Mouse (Mus musculus) erythroid progenitor cell, adult 5-6 weeks (primary cell): ENCODE data around the gene Rnase11. TPM values are rescaled to one million over a fixed set of nuclear protein-coding genes. Genes with fewer than 3 reads are reported as not detected.
"Not testable (repeated sequence)": the region's sequence is repeated elsewhere in the genome, so short reads cannot be mapped to it uniquely, and the experiment has no call there.

Source experiments
- ATAC-seq: replicated peaks from 2 replicates; pipeline ENCODE4 v1.8.0; 2016; ENCODE audit warnings: moderate number of reproducible peaks, mild to moderate bottlenecking, moderate TSS enrichment, inconsistent platforms; ENCODE audit not compliant: poor library complexity, low FRiP score, severe bottlenecking
- total RNA-seq, 2 experiments: library from RNA; stranded (forward) in 1 of 2; stranded (reverse) in 1 of 2; fragments of 150-400 nt in 1 of 2; fragments of 186-747, 209-891 nt in 1 of 2; gene quantifications; 2 replicates each; pipeline versions ENCODE4 v1.2.3 to v1.2.4; 2015 to 2017; ENCODE audit warnings: low replicate concordance in 2 of 2

Gene Rnase11
- total RNA-seq, 2 experiments from 2014 or later: not detected

GRCm38 (mm10) chr14:51017256-51017655 lies 32.7 kb downstream of the Rnase11 start:
- ATAC-seq: no peak

GRCm38 (mm10) chr14:51015780-51016179 lies 34.2 kb downstream of the Rnase11 start:
- no peak for ATAC-seq

- ATAC-seq: not testable (repeated sequence)
These were observed 35.2 kb downstream of the Rnase11 start for GRCm38 (mm10) chr14:51014724-51015123.

GRCm38 (mm10) chr14:51009572-51009971 lies 40.4 kb downstream of the Rnase11 start:
- ATAC-seq: no peak

- no peak for ATAC-seq
These were observed 41.2 kb downstream of the Rnase11 start for GRCm38 (mm10) chr14:51008781-51009180.

- ATAC-seq: no peak
These were observed 41.8 kb downstream of the Rnase11 start for GRCm38 (mm10) chr14:51007914-51008713.

- ATAC-seq: no peak
These were observed 42.7 kb downstream of the Rnase11 start, which contains the start of gene Rnase10 for GRCm38 (mm10) chr14:51007152-51007801. Gene Rnase10, plus strand, starts transcription at chr14:51007751.

Other genes starting within 250 kb of the Rnase11 start
- gene Ccnb1ip1, start 242.4 kb downstream of the Rnase11 start, total RNA-seq (2015; ENCODE audit: low replicate concordance): not detected in 2 replicates
- gene Ccnb1ip1, start 242.4 kb downstream of the Rnase11 start, total RNA-seq (2017; ENCODE audit: low replicate concordance): not detected in 2 replicates
- 18.0 and 29.3 TPM in 2 replicates for gene Parp2, start 242.3 kb downstream of the Rnase11 start, total RNA-seq (2015; ENCODE audit: low replicate concordance)
- gene Parp2, start 242.3 kb downstream of the Rnase11 start, total RNA-seq (2017; ENCODE audit: low replicate concordance): 32.5 and 63.5 TPM in 2 replicates
- gene Tep1, start 179.6 kb downstream of the Rnase11 start, total RNA-seq (2015; ENCODE audit: low replicate concordance): 12.3 and 13.8 TPM in 2 replicates
- 3.0 and 3.6 TPM in 2 replicates for gene Tep1, start 179.6 kb downstream of the Rnase11 start, total RNA-seq (2017; ENCODE audit: low replicate concordance)
- not detected in 2 replicates for gene Klhl33, start 152.7 kb downstream of the Rnase11 start, total RNA-seq (2015; ENCODE audit: low replicate concordance)
- not detected in 2 replicates for gene Klhl33, start 152.7 kb downstream of the Rnase11 start, total RNA-seq (2017; ENCODE audit: low replicate concordance)
- gene Osgep, start 125.3 kb downstream of the Rnase11 start, total RNA-seq (2015; ENCODE audit: low replicate concordance): 39.3 and 75.5 TPM in 2 replicates
- gene Osgep, start 125.3 kb downstream of the Rnase11 start, total RNA-seq (2017; ENCODE audit: low replicate concordance): 14.8 and 16.6 TPM in 2 replicates
- gene Apex1, start 125.2 kb downstream of the Rnase11 start, total RNA-seq (2015; ENCODE audit: low replicate concordance): 16.6 and 28.9 TPM in 2 replicates
- 8.3 and 13.2 TPM in 2 replicates for gene Apex1, start 125.2 kb downstream of the Rnase11 start, total RNA-seq (2017; ENCODE audit: low replicate concordance)
- gene Pip4p1, start 119.3 kb downstream of the Rnase11 start, total RNA-seq (2015; ENCODE audit: low replicate concordance): 34.4 and 37.8 TPM in 2 replicates
- gene Pip4p1, start 119.3 kb downstream of the Rnase11 start, total RNA-seq (2017; ENCODE audit: low replicate concordance): 23.5 and 28.2 TPM in 2 replicates
- gene Pnp, start 119.1 kb downstream of the Rnase11 start, total RNA-seq (2015; ENCODE audit: low replicate concordance): 256 and 266 TPM in 2 replicates
- gene Pnp, start 119.1 kb downstream of the Rnase11 start, total RNA-seq (2017; ENCODE audit: low replicate concordance): 218 and 252 TPM in 2 replicates
- not detected in 2 replicates for gene Gm49342, start 105.6 kb downstream of the Rnase11 start, total RNA-seq (2015; ENCODE audit: low replicate concordance)
- gene Gm49342, start 105.6 kb downstream of the Rnase11 start, total RNA-seq (2017; ENCODE audit: low replicate concordance): 59.7 TPM in 1 of 2 replicates, not detected in the other
- gene Pnp2, start 94.2 kb downstream of the Rnase11 start, total RNA-seq (2015; ENCODE audit: low replicate concordance): 71.0 and 182 TPM in 2 replicates
- gene Pnp2, start 94.2 kb downstream of the Rnase11 start, total RNA-seq (2017; ENCODE audit: low replicate concordance): 38.7 and 45.7 TPM in 2 replicates
- not detected in 2 replicates for gene Rnase10, start 42.4 kb downstream of the Rnase11 start, total RNA-seq (2015; ENCODE audit: low replicate concordance)
- not detected in 2 replicates for gene Rnase10, start 42.4 kb downstream of the Rnase11 start, total RNA-seq (2017; ENCODE audit: low replicate concordance)
- not detected in 2 replicates for gene Rnase9, start 8.3 kb downstream of the Rnase11 start, total RNA-seq (2015; ENCODE audit: low replicate concordance)
- gene Rnase9, start 8.3 kb downstream of the Rnase11 start, total RNA-seq (2017; ENCODE audit: low replicate concordance): not detected in 2 replicates
- gene Rnase12, start 7.5 kb upstream of the Rnase11 start, total RNA-seq (2015; ENCODE audit: low replicate concordance): 7.1 TPM in 1 of 2 replicates, not detected in the other
- 7.3 TPM in 1 of 2 replicates, not detected in the other for gene Rnase12, start 7.5 kb upstream of the Rnase11 start, total RNA-seq (2017; ENCODE audit: low replicate concordance)
- gene Olfr750, start 24.3 kb upstream of the Rnase11 start, total RNA-seq (2015; ENCODE audit: low replicate concordance): not detected in 2 replicates
- not detected in 2 replicates for gene Olfr750, start 24.3 kb upstream of the Rnase11 start, total RNA-seq (2017; ENCODE audit: low replicate concordance)
- gene Rnase4, start 40.9 kb upstream of the Rnase11 start, total RNA-seq (2015; ENCODE audit: low replicate concordance): 8.0 and 11.5 TPM in 2 replicates
- gene Rnase4, start 40.9 kb upstream of the Rnase11 start, total RNA-seq (2017; ENCODE audit: low replicate concordance): 6.4 and 10.3 TPM in 2 replicates
- 8.0 and 17.7 TPM in 2 replicates for gene Ang, start 41.0 kb upstream of the Rnase11 start, total RNA-seq (2015; ENCODE audit: low replicate concordance)
- 2.2 TPM in 1 of 2 replicates, not detected in the other for gene Ang, start 41.0 kb upstream of the Rnase11 start, total RNA-seq (2017; ENCODE audit: low replicate concordance)
- not detected in 2 replicates for gene Eddm3b, start 64.3 kb upstream of the Rnase11 start, total RNA-seq (2015; ENCODE audit: low replicate concordance)
- gene Eddm3b, start 64.3 kb upstream of the Rnase11 start, total RNA-seq (2017; ENCODE audit: low replicate concordance): not detected in 2 replicates
- 10.5 and 25.6 TPM in 2 replicates for gene Rnase6, start 73.7 kb upstream of the Rnase11 start, total RNA-seq (2015; ENCODE audit: low replicate concordance)
- 11.7 and 13.3 TPM in 2 replicates for gene Rnase6, start 73.7 kb upstream of the Rnase11 start, total RNA-seq (2017; ENCODE audit: low replicate concordance)
- not detected in 2 replicates for gene Rnase1, start 96.6 kb upstream of the Rnase11 start, total RNA-seq (2015; ENCODE audit: low replicate concordance)
- not detected in 2 replicates for gene Rnase1, start 96.6 kb upstream of the Rnase11 start, total RNA-seq (2017; ENCODE audit: low replicate concordance)
- gene Rnase2b, start 112.1 kb upstream of the Rnase11 start, total RNA-seq (2015; ENCODE audit: low replicate concordance): not detected in 2 replicates
- not detected in 2 replicates for gene Rnase2b, start 112.1 kb upstream of the Rnase11 start, total RNA-seq (2017; ENCODE audit: low replicate concordance)
- gene Ang2, start 149.0 kb upstream of the Rnase11 start, total RNA-seq (2015; ENCODE audit: low replicate concordance): not detected in 2 replicates
- gene Ang2, start 149.0 kb upstream of the Rnase11 start, total RNA-seq (2017; ENCODE audit: low replicate concordance): not detected in 2 replicates
- gene Ear14, start 153.2 kb upstream of the Rnase11 start, total RNA-seq (2015; ENCODE audit: low replicate concordance): not detected in 2 replicates
- not detected in 2 replicates for gene Ear14, start 153.2 kb upstream of the Rnase11 start, total RNA-seq (2017; ENCODE audit: low replicate concordance)
- gene Rnase2a, start 205.9 kb upstream of the Rnase11 start, total RNA-seq (2015; ENCODE audit: low replicate concordance): not detected in 2 replicates
- gene Rnase2a, start 205.9 kb upstream of the Rnase11 start, total RNA-seq (2017; ENCODE audit: low replicate concordance): not detected in 2 replicates